Mouse (Mus musculus) C2C12 (cell line): ENCODE results near the gene Aldh3b3. TPM values are rescaled to one million over a fixed set of nuclear protein-coding genes. Genes with fewer than 3 reads are reported as not detected.
A peak's percentile ranks its signal among the peaks of the same experiment; 100 is the strongest.
"Not testable (repeated sequence)": the region's sequence is repeated elsewhere in the genome, so short reads cannot be mapped to it uniquely, and the experiment has no call there.

ENCODE experiments used
- H3K27me3 ChIP-seq: one replicate; pipeline ENCODE4 v1.6.1; 2011; ENCODE audit not compliant: control insufficient read depth, insufficient read depth, insufficient read length
- H3K36me3 ChIP-seq: one replicate; pipeline ENCODE4 v1.6.1; 2011; ENCODE audit not compliant: control insufficient read depth, insufficient read depth
- H3K4me3 ChIP-seq: one replicate; pipeline ENCODE4 v1.5.1; 2011; ENCODE audit warnings: mild to moderate bottlenecking, control low read depth; ENCODE audit not compliant: poor library complexity, insufficient read depth, severe bottlenecking
- H3K79me2 ChIP-seq: one replicate; pipeline ENCODE4 v1.6.1; 2011; ENCODE audit not compliant: control insufficient read depth, insufficient read depth
- H3K79me3 ChIP-seq: one replicate; pipeline ENCODE4 v1.6.1; 2011; ENCODE audit warnings: low read depth, control low read depth
- H3ac ChIP-seq: one replicate; pipeline ENCODE3; 2011; ENCODE audit warnings: low read depth; ENCODE audit not compliant: control insufficient read depth, insufficient read length
- CEBPB ChIP-seq: IDR thresholded peaks from one replicate; pipeline ENCODE4 v1.6.1; 2011; ENCODE audit warnings: low read depth, mild to moderate bottlenecking, control low read depth, moderate library complexity
- CTCF ChIP-seq: IDR thresholded peaks from one replicate; pipeline ENCODE4 v1.5.1; 2011; ENCODE audit not compliant: control insufficient read depth, insufficient read depth, insufficient read length
- FOSL1 ChIP-seq: IDR thresholded peaks from one replicate; pipeline ENCODE4 v1.8.0; 2011; ENCODE audit warnings: mild to moderate bottlenecking, low read length; ENCODE audit not compliant: poor library complexity, insufficient read depth, severe bottlenecking
- MAX ChIP-seq: IDR thresholded peaks from one replicate; pipeline ENCODE4 v1.6.1; 2011; ENCODE audit warnings: mild to moderate bottlenecking, control low read depth
- MYOD1 ChIP-seq: IDR thresholded peaks from one replicate; pipeline ENCODE4 v1.6.1; 2011; ENCODE audit warnings: low read depth; ENCODE audit not compliant: control insufficient read depth, insufficient read length
- MYOG ChIP-seq: IDR thresholded peaks from one replicate; pipeline ENCODE4 v1.6.1; 2011; ENCODE audit not compliant: control insufficient read depth, insufficient read length; ENCODE audit errors: extremely low read depth
- USF1 ChIP-seq: IDR thresholded peaks from one replicate; pipeline ENCODE4 v1.6.1; 2011; ENCODE audit warnings: low read depth, mild to moderate bottlenecking, control low read depth, moderate library complexity
- polyA plus RNA-seq: library from polyadenylated mRNA; unstranded; fragments of >200 nt; fragmentation: generic; extraction: Trizol; gene quantifications from one replicate; pipeline ENCODE4 v1.2.1, GENCODE M21; 2012; ENCODE audit warnings: missing spikeins

The Aldh3b3 gene
- polyA plus RNA-seq, 1 experiment, result not detected

DNA sequence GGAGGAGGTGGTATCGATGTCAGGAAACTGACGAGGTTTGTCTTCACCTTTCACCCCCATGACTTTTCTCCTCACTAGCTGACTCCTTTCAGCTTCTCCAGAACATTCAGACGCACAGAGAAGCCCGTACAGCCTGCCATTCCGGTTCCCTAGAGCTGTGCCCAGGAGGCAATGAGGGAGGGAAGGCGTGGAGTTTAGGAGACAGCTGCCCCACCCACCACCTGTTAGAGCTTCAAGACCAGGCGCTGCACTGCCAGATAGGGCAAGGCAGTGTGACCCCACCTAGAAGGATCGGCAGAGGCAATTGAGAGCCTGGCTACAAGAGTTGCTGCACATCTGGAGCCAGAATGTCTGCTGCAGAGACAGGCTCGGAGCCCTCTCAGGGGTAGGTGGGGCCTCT lies 13.8 kb downstream of the Aldh3b3 start, which contains the start of gene Aldh3b2:
Aldh3b2 (plus strand) TSS at position 100 of the 400 bp plus-strand sequence.
- TF ChIP-seq CEBPB, result no peak
- no peak for TF ChIP-seq USF1
- no peak for TF ChIP-seq MYOG
- no peak for TF ChIP-seq MAX
- no peak for TF ChIP-seq CTCF
- TF ChIP-seq MYOD1, result no peak
- no peak for TF ChIP-seq FOSL1
- Histone ChIP-seq H3K27me3 (peaks cover 15% of the 10 kb centered on the region), H3K79me3 (no peaks in the 10 kb centered on the region), H3K79me2 (no peaks in the 10 kb centered on the region), H3K36me3 (no peaks in the 10 kb centered on the region), H3K4me3 (no peak within 1 kb of the TSS), H3ac (no peak within 1 kb of the TSS)

DNA sequence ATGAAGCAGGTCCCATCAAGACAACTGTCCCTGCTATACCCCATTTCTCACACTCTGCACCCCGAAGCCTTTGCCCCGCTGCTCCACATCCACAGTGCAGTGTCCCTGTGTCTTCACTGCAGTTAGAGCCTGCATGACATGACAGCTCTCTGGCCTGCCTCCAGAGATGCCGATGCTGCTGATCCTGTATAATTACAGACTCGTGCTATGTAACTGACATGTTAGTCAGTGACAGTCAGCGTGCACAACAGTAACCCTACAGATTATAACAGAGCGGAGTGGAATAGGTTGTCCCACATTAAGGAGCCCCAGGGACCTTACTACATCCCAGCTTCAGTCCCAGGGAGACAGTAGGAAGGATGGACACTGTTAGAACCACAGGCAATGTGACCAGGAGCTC lies 16.2 kb downstream of the Aldh3b3 start:
- not testable (repeated sequence) for H3K79me2 ChIP-seq, H3K4me3 ChIP-seq, H3K79me3 ChIP-seq, H3ac ChIP-seq, H3K36me3 ChIP-seq
- H3K27me3 ChIP-seq, result peaks cover 14% of the 10 kb centered on the region

GRCm38 (mm10) chr19:3975866-3976265 lies 17.4 kb downstream of the Aldh3b3 start:
- Histone ChIP-seq H3K27me3 (peaks cover 12% of the 10 kb centered on the region), H3K36me3 (no peaks in the 10 kb centered on the region), H3ac (no peak overlapping the region), H3K79me3 (no peaks in the 10 kb centered on the region), H3K4me3 (no peak overlapping the region), H3K79me2 (no peaks in the 10 kb centered on the region)
- no peak for TF ChIP-seq CEBPB
- TF ChIP-seq MYOD1, result no peak
- TF ChIP-seq FOSL1, result no peak
- TF ChIP-seq MAX, result no peak
- TF ChIP-seq CTCF, result no peak
- no peak for TF ChIP-seq USF1
- no peak for TF ChIP-seq MYOG

GRCm38 (mm10) chr19:3980309-3980708 lies 21.9 kb downstream of the Aldh3b3 start:
- Histone ChIP-seq H3K4me3 (no peak overlapping the region), H3ac (no peak overlapping the region), H3K36me3 (no peaks in the 10 kb centered on the region), H3K79me2 (no peaks in the 10 kb centered on the region), H3K27me3 (peaks cover 1% of the 10 kb centered on the region), H3K79me3 (no peaks in the 10 kb centered on the region)
- TF ChIP-seq CEBPB (no peak), MAX (no peak), USF1 (no peak), FOSL1 (no peak), CTCF (peak; percentile 32), MYOD1 (no peak), MYOG (no peak)

DNA sequence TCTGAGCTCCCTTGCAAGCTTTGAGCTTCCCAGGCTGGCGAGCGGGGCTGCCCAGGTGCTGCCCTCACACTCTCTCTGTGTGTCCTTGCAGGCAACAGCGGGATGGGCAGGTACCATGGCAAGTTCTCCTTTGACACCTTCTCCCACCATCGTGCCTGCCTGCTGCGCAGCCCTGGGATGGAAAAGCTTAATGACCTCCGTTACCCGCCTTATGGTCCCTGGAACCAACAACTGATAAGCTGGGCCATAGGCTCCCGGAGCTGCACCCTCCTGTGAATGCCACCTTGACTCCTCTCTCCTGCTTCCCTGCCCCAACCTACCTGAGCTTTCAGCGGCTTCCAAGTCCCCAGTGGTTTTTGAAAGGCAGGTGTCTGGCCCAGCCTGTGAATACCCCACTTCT lies 22.5 kb downstream of the Aldh3b3 start:
- no peaks in the 10 kb centered on the region for H3K27me3 ChIP-seq
- no peak overlapping the region for H3K4me3 ChIP-seq
- H3K79me3 ChIP-seq, result no peaks in the 10 kb centered on the region
- H3K79me2 ChIP-seq, result no peaks in the 10 kb centered on the region
- no peak for TF ChIP-seq USF1
- TF ChIP-seq MYOG, result no peak
- TF ChIP-seq CTCF, result no peak
- TF ChIP-seq MYOD1, result no peak
- TF ChIP-seq CEBPB, result no peak
- no peak for TF ChIP-seq MAX
- TF ChIP-seq FOSL1, result no peak
- H3ac ChIP-seq, result no peak overlapping the region
- no peaks in the 10 kb centered on the region for H3K36me3 ChIP-seq

GRCm38 (mm10) chr19:3983527-3984200 lies 25.2 kb downstream of the Aldh3b3 start:
- Histone ChIP-seq H3K27me3 (no peaks in the 10 kb centered on the region), H3K36me3 (no peaks in the 10 kb centered on the region), H3K4me3 (no peak overlapping the region), H3ac (no peak overlapping the region), H3K79me2 (no peaks in the 10 kb centered on the region), H3K79me3 (no peaks in the 10 kb centered on the region)
- no peak for TF ChIP-seq MYOD1
- TF ChIP-seq USF1, result no peak
- TF ChIP-seq MAX, result no peak
- no peak for TF ChIP-seq CEBPB
- no peak for TF ChIP-seq FOSL1
- no peak for TF ChIP-seq MYOG
- no peak for TF ChIP-seq CTCF
